Mouse (Mus musculus): ENCODE data around the gene Ltbp1.

The Ltbp1 gene

DNA sequence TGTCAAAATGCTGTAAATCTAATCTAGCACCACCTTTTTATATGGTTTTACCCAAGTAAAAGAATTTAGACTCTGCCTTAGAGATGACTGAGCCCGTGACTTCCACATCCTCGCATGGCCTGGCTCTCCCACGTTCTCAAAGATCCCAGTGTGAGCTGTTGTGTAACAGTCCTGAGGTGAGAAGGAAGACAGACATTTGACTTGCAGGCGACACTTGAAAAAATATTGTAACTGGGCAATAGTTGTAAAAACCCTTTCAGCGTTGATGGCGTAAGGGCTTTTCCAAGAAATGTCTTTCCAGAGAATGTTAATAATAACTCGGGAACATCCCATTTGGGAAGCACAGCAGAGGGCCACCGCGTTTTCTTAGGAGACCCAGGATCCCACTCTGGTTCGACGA lies 366.3 kb downstream of the Ltbp1 start:
- no peak for DNase-seq

DNA sequence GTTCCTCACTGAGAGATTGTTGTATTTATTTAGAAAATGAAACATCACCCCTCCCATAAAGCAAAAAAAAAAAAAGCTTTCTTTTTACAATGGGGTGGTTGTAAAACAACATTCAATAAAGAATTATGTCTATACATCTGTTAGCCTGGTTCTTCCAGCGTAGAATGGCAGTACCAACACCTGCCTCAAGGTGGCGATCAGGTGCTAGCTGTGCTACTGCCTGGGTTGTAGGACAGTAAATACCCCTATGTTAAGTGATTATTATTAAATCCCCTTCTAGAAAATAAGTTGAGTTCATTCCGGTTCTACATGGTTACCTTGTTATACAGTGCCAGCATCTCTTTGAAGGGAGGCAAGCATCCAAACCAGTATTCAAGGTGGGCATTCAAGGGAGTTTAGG lies 367.0 kb downstream of the Ltbp1 start:
- DNase-seq: no peak

DNA sequence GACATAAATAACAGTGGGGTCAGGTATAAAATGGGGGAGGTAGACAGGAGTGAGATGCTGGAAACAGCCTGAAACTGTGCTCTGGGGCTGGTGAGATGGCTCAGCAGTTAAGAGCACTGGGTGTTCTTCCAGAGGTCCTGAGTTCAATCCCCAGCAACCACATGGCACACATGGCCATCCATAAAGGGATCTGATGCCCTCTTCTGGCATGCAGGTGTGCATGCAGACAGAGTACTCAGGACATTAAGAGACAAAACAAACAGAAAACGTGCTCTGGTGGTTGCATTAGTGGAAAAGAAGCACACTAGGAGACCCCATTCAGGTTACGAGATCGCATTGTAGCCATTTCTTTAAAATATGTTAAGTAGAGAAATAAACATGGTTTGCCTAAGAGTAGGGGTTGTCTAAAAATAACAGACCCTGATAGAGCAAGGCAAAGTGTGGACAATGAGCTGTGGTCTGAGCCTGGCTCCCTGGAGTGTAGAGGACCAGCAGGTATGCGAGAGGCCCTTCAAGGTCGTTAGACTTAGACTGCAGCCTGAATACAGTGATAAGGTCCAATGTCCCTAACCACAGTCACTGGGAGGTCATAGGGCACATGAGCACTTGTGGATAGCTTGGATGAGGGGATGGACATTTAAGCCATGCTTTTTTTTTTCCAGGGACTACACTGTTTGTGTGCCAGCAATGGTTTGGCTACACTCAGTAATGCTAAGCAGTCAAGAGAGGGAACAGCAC lies 369.1 kb downstream of the Ltbp1 start:
- DNase-seq: no peak

DNA sequence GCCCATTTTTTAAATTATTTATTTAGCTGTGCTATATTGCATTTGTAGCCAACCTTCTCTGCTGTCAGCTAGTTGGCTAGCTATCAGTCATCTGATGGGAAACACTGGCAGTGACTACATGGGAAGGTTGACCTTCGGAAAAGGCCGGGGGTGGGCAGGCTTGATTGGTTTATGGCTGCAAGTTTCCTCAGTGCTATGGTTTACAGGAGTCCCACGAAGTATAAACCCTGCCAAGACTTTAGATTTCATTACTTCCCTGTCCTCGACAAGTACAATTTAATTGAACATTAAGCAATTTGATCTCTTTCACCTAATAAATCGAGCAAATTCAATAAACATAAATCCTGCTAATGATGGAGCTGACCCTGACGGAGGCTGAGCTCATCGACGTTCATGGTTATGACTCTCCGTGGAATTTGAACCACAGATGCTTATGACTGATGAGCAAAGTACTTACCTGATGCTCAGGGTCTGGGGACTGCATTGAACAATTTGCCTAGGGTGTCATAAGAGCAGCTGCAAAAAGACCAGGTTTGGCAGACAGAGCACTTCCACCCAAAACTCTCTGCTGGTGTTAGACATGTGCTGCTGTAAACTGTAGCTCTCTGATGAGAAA lies 373.0 kb downstream of the Ltbp1 start:
- DNase-seq: no peak

DNA sequence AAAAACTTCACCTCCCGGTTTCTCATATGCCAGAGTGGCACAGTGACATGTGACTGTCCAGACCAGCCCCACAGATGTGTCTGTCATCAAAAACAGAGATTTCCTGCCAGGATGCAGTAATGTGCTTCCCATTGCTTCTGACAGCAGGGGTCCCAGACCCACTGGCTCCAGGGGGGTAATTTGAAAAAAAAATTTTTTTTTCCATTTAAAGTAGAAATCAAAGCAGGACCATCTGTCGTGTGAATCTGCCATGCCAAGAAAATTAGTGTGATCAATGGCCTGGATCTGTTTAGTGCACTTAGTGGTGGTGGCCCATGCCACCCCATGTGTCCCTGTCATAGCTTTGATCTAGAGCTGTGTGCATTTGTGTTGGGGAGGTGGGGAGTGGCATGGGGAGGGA lies 374.8 kb downstream of the Ltbp1 start:
- DNase-seq: no peak

DNA sequence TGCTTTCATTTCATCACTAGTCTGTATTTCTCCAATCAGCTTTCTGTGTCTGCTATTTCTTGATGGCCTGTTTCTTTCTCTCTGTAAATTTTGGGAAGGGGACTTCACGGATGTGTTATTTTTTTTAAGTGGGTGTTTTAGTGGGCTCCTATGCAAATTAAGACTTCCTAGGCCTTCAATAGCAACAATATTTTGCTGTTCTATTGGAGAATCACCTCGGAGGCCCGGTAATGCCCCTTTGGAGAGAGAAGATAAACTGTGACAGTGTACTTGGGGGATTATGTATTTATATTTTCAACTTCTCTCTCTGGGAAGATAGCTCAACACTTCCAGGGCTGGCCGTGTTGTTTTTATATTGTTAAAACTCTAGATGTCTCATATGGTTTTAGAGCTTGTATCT lies 383.0 kb downstream of the Ltbp1 start:
- no peak for DNase-seq

DNA sequence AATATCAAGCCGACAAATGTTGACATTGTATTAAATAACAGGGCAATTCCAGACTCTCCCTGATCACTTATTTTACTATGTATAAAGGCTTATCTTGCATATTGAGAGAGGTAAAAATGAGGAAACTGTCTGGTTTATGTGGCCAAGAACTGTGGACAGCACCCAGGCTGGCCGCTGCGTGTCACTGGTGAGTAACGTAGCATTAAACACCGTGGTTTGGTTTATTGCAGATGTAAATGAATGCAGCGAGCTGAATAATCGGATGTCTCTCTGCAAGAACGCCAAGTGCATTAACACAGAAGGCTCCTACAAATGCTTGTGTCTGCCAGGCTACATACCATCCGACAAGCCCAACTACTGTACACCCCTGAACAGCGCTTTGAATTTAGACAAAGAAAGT lies 384.8 kb downstream of the Ltbp1 start:
- DNase-seq: no peak

DNA sequence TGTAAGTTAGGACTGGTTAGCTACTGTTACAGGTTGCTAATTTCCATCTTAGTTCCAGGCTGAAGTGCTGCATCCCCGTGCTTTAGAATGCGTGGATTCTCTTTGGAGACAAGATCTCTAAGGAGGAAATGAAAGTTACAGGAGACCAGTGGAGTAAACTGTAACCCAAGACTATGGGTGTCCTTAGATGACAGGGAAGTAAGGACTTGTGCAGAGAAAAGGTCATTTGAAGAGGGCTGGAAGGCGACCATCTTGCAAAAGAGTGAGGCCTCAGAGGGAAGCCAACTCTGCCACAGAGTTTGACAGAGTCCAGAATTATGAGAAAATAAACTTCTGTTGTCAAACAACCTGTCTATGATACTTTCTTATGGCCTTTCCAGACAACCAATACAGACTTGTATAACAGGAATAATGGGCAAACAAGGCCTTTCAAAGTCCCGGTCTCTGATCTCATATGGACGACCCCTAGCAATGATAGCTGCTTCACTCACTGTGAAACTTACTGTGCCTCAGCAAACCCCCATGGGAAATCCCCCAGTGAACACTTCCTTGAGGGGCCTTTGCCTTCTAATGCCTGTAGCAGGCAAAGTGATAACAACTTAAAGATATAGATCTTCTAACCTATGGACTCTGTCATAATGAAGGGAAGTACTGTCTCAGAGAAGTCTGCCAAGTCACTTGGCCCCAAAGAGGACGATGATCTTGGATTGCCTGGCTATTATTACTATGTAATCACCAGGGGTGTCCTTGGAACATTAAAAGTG lies 386.2 kb downstream of the Ltbp1 start:
- DNase-seq: no peak

DNA sequence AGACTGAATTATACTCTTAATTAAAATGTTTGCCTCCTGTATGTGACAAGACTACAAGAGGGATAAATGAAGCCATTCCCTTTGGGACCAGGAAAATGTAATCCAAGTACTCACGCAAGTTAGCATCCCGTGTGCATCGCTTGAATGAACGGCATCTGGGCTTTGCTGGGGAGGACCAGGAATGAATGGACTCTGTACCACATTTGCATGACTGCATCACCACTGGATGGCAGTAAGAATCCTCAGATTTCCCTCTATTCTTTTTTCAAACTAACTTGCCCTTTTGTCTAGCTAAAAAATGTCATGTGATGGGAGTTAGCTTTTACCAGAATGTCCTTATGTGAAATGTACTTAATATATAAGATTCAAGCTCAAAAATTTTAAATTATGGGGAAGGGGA lies 401.0 kb downstream of the Ltbp1 start:
- no peak for DNase-seq

DNA sequence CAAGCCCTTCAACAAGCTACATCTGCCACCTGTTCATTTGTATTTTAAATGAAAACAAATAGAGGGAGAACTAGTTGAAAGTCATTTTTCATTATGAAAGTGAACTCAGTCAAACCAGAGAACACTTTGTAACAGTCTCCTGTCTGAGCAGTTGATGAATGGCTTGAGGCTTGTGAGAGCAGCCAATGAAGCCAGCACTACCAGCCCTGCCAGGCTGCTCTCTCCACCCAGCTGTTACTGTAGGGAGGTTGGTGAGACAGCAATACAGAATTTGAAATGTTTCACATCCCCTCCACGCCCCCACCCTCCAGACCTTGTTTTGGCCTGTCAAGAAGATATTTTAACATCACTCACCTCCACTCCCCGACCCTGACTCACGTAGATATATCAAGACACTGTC lies 411.5 kb downstream of the Ltbp1 start:
- no peak for DNase-seq

DNA sequence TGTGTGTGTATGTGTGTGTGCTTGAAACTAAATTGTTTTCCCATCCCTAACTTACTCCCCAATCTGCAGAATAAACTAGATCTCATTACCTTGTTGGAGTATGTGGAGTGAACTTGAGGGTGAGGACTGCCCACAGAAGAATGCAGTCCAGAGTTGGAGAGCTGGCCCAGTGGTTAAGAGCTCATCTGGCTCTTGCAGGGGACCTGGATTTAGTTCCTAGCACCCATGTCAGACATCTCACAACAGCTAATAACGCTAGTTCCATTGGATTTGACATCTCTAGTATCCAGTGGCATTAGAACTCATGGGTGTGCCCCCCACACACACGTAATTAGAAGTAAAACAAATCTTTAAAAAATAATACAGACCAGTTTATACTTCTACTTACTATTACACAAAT lies 428.8 kb downstream of the Ltbp1 start:
- DNase-seq: no peak

DNA sequence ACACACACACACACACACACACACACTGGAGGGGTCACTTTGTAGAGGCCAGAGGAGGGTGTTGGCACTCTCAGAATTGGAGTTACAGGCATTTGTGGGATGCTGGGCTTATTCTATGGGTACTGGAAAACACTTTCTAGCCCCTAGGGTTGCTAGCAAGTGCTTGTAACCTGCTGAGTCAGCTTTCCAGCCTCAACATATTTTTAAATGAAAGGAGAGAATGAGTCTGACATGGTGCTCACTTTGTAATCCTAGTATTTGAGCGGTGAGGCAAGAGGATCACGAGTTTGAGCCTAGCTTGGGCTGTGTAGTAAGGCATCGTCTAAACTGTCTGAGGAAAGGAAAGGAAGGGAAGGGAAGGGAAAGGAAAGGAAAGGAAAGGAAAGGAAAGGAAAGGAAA lies 429.5 kb downstream of the Ltbp1 start:
- DNase-seq: no peak

DNA sequence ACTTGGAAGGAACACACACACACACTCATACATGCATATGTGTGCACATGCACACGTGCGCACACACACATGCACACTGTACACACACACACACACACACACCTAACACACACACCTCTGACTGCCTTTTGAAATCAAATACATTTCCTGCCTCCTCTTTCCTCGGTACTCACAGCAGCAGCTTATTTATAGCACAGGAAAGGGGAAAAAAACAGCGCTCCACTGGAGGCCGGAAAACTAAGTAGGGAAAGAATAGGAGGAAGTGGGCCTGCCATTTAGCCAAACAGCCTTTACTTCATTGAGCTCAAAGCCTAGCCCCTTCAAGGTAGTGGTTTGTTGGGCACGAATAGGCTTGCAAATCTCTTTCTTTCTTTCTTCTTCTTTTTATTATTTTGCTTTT lies 430.2 kb downstream of the Ltbp1 start, which contains the start of gene Rasgrp3:
Gene Rasgrp3, plus strand, starts transcription at position 298 of the 400 bp plus-strand sequence.
- DNase-seq: no peak

DNA sequence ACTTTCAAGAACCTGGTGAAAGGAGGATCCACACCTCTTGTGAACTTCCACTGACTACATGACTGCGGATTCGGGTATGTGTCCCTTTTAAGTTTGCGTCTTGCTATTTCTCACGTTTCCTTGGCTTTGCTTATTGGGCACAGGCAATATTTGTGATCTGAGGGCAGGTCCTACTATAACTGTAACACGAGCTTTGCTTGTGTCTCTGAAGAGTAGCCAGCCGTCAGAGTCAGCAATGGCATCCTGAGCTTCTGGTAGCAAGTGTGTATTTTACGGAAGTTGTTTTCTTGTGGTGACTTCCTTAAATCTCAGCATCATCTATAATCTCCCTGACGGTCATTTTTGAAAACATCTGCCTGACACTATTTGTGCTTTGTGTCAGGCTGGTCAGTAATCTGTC lies 430.7 kb downstream of the Ltbp1 start:
- no peak for DNase-seq

DNA sequence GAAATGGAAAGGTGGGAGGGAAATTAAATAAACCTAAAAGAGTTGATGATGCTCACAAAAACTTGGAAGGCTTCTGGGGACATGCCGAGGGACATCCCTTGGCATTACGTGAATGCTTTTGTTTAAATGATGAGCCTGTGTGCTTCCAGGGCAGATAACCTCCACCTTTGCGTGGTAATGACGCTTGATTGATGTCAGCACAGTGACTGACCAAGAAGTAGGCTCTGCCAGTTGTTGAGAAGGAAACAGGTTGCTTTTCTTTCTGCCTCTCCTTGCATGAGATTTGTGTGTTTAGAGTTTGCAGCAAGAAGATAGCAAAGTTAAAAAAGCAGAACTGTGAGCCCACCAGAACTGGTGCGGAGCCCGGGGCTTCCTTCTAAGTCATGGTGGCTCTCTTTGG lies 431.5 kb downstream of the Ltbp1 start:
- no peak for DNase-seq

DNA sequence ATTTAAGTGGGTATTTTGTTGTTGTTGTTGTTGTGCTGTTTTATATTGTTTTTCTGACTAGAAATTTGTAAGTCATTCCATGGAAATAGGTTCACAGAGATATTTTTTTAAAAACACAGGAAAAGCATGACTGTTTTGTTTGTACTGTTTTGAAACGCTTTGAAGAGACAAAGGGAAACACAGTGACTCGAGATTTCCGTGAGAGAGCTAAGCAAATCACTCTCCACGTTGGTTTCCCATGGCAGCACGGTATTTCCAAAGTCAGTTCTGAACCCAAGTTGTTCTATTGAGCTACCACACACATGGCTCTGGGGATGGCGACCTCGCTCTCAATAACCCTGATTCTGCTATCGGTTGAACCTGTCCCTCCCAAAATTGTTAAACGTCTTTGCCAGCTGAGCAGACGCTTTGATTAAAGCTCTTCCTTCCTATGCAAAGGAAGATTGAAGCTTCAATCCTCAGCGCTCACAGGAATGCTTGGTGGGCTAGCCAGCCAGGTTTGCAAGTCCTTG lies 431.9 kb downstream of the Ltbp1 start:
- no peak for DNase-seq

DNA sequence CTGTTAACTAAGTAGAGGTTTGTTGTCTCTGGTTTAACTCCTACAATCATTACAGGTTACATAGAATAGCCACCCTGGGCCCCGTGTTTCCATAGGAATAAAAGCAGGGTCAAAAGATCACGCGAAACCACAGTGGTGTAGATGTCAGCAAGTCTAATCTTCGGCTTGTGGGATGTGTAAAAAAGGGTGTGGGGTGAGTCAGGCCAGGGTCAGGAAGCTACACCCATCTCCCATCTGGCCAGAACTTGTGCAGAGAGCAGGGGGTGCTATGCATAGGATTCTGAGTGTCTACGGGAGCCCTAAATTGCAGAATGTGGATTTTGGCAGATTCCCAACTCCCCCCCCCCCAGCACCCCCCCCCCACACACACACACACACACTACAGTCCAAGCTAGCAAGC lies 432.8 kb downstream of the Ltbp1 start:
- no peak for DNase-seq

DNA sequence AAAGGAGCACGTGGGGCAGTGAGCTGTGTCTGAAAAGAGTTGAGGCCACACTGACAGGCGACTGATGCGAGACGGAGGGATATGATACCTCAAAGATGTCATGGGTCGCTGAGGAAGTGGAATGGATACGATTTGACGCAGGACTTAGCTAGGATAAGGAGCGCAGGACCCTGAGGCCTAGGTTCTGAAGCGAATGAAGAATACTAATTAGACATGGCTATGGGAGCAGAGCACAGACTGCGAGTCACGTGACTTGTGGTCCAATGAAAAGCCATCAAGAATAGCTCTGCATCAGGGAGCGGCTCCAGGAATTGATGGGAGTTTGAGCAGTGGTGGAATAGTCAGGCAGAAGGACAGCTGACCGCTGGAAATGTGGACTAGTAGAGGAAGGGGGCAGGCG lies 433.7 kb downstream of the Ltbp1 start:
- no peak for DNase-seq

DNA sequence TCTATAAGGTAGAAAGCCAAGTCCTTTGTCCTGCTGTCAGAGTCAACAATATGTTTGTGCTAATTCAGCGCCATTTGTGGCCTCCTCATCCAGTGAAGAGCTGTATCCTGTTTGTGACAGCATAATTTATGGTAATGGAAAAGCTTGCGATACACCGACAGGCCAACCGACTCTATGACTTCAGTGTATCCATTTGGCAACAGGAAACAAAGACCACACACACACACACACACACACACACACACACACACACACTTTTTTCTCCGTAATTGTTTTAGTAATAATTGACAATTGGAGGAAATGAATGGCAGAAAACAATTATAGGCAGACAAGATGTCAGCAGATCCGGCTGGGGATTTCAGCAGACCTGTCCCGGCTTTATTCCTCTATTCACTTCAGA lies 435.3 kb downstream of the Ltbp1 start:
- DNase-seq: no peak

DNA sequence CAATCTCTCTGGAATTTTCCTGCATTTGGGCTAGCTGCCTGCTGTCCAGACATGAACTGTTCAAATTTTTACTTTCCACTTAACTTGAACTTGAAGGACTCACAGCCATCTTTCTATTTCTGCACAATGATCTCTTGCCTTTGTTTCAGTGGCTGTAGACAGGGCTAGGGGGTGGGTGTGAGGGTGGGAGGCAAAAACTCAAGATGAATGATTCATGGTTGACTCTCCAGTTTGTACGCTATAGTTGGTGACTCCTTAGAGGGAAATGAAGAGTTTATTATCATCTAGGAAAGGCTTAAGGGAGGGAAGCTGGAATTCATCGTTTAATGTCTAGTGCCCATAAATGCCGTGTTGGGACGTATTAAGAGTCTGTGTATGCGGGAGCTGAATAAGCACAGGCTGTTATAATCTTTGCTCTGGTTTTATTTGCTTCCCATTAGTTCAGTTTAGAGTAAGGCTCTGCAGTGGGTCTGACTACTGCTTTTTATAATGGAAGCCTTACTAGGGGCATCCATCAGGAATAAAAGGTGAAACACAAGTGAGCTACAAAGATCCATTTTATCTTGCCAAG lies 436.0 kb downstream of the Ltbp1 start:
- no peak for DNase-seq

All from cerebellum, adult 9-11 months (tissue).